Mouse (Mus musculus): Measurements from ENCODE around the gene Cgn. TPM values are rescaled to one million over a fixed set of nuclear protein-coding genes. Genes with fewer than 3 reads are reported as not detected.

Cgn gene
- 0.32 TPM in 1 of 3 replicates, not detected in the others for total RNA-seq (2017)

- ATAC-seq (replicated peaks; ENCODE audit: insufficient number of reproducible peaks, low FRiP score, low TSS enrichment, poor library complexity, severe bottlenecking): peak; percentile 90
These were observed at the start of gene Cgn for GRCm38 (mm10) chr3:94786367-94786835. Gene Cgn (minus strand): TSS chr3:94786492.

GRCm38 (mm10) chr3:94835396-94835795, 49.1 kb upstream of the Cgn start:
- no peak for ATAC-seq (replicated peaks; ENCODE audit: insufficient number of reproducible peaks, low FRiP score, low TSS enrichment, poor library complexity, severe bottlenecking)

- no peak for ATAC-seq (replicated peaks; ENCODE audit: insufficient number of reproducible peaks, low FRiP score, low TSS enrichment, poor library complexity, severe bottlenecking)
These were observed 47.1 kb upstream of the Cgn start for GRCm38 (mm10) chr3:94833358-94833757.

GRCm38 (mm10) chr3:94832701-94833100, 46.4 kb upstream of the Cgn start:
- ATAC-seq (replicated peaks; ENCODE audit: insufficient number of reproducible peaks, low FRiP score, low TSS enrichment, poor library complexity, severe bottlenecking): no peak

GRCm38 (mm10) chr3:94832100-94832499, 45.8 kb upstream of the Cgn start:
- no peak for ATAC-seq (replicated peaks; ENCODE audit: insufficient number of reproducible peaks, low FRiP score, low TSS enrichment, poor library complexity, severe bottlenecking)

- ATAC-seq (replicated peaks; ENCODE audit: insufficient number of reproducible peaks, low FRiP score, low TSS enrichment, poor library complexity, severe bottlenecking): no peak
These were observed 37.8 kb upstream of the Cgn start for GRCm38 (mm10) chr3:94824110-94824509.

- no peak for ATAC-seq (replicated peaks; ENCODE audit: insufficient number of reproducible peaks, low FRiP score, low TSS enrichment, poor library complexity, severe bottlenecking)
These were observed 35.8 kb upstream of the Cgn start for GRCm38 (mm10) chr3:94822082-94822481.

GRCm38 (mm10) chr3:94821008-94821638, 34.8 kb upstream of the Cgn start:
- ATAC-seq (replicated peaks; ENCODE audit: insufficient number of reproducible peaks, low FRiP score, low TSS enrichment, poor library complexity, severe bottlenecking): no peak

GRCm38 (mm10) chr3:94819452-94820425, 33.4 kb upstream of the Cgn start:
- ATAC-seq (replicated peaks; ENCODE audit: insufficient number of reproducible peaks, low FRiP score, low TSS enrichment, poor library complexity, severe bottlenecking): no peak

GRCm38 (mm10) chr3:94817731-94818130, 31.4 kb upstream of the Cgn start:
- ATAC-seq (replicated peaks; ENCODE audit: insufficient number of reproducible peaks, low FRiP score, low TSS enrichment, poor library complexity, severe bottlenecking): no peak

GRCm38 (mm10) chr3:94815603-94816002, 29.3 kb upstream of the Cgn start:
- no peak for ATAC-seq (replicated peaks; ENCODE audit: insufficient number of reproducible peaks, low FRiP score, low TSS enrichment, poor library complexity, severe bottlenecking)

- ATAC-seq (replicated peaks; ENCODE audit: insufficient number of reproducible peaks, low FRiP score, low TSS enrichment, poor library complexity, severe bottlenecking): no peak
These were observed 28.4 kb upstream of the Cgn start for GRCm38 (mm10) chr3:94814663-94815062.

GRCm38 (mm10) chr3:94814063-94814462, 27.8 kb upstream of the Cgn start:
- no peak for ATAC-seq (replicated peaks; ENCODE audit: insufficient number of reproducible peaks, low FRiP score, low TSS enrichment, poor library complexity, severe bottlenecking)

GRCm38 (mm10) chr3:94813651-94814050, 27.4 kb upstream of the Cgn start:
- no peak for ATAC-seq (replicated peaks; ENCODE audit: insufficient number of reproducible peaks, low FRiP score, low TSS enrichment, poor library complexity, severe bottlenecking)

- no peak for ATAC-seq (replicated peaks; ENCODE audit: insufficient number of reproducible peaks, low FRiP score, low TSS enrichment, poor library complexity, severe bottlenecking)
These were observed 25.3 kb upstream of the Cgn start for GRCm38 (mm10) chr3:94811628-94812027.

- no peak for ATAC-seq (replicated peaks; ENCODE audit: insufficient number of reproducible peaks, low FRiP score, low TSS enrichment, poor library complexity, severe bottlenecking)
These were observed 22.0 kb upstream of the Cgn start for GRCm38 (mm10) chr3:94808296-94808695.

- no peak for ATAC-seq (replicated peaks; ENCODE audit: insufficient number of reproducible peaks, low FRiP score, low TSS enrichment, poor library complexity, severe bottlenecking)
These were observed 18.7 kb upstream of the Cgn start for GRCm38 (mm10) chr3:94804976-94805375.

- ATAC-seq (replicated peaks; ENCODE audit: insufficient number of reproducible peaks, low FRiP score, low TSS enrichment, poor library complexity, severe bottlenecking): no peak
These were observed 17.9 kb upstream of the Cgn start for GRCm38 (mm10) chr3:94804146-94804545.

GRCm38 (mm10) chr3:94796181-94796580, 9.9 kb upstream of the Cgn start:
- ATAC-seq (replicated peaks; ENCODE audit: insufficient number of reproducible peaks, low FRiP score, low TSS enrichment, poor library complexity, severe bottlenecking): no peak

All from monocyte, adult 5-6 weeks (primary cell).